Mouse (Mus musculus) spleen, adult 2 months (tissue): ENCODE results near the gene Ppa1. TPM values are rescaled to one million over a fixed set of nuclear protein-coding genes. Genes with fewer than 3 reads are reported as not detected.

Experiments used
- DNase-seq, 2 experiments: peaks; one replicate each; pipeline versions ENCODE4 v3.0.0 to v3.0.0-alpha.2; 2012 to 2021; ENCODE audit warnings: low spot score in 2 of 2, low read depth in 1 of 2
- H3K27ac ChIP-seq: fragments of 200-500 bp; 2 replicates; pipeline ENCODE4 v1.5.1; 2012; ENCODE audit warnings: low read length, inconsistent platforms; ENCODE audit not compliant: insufficient read depth
- H3K27me3 ChIP-seq: fragments of 200-500 bp; 2 replicates; pipeline ENCODE4 v1.6.1; 2012; ENCODE audit warnings: mild to moderate bottlenecking, moderate library complexity, low read length, inconsistent platforms; ENCODE audit not compliant: control insufficient read depth, insufficient read depth
- H3K36me3 ChIP-seq: fragments of 200-500 bp; 2 replicates; pipeline ENCODE4 v1.6.1; 2012; ENCODE audit warnings: mild to moderate bottlenecking, low read length, inconsistent platforms; ENCODE audit not compliant: control insufficient read depth, insufficient read depth
- H3K4me1 ChIP-seq: fragments of 200-500 bp; 2 replicates; pipeline ENCODE4 v1.6.1; 2011; ENCODE audit warnings: inconsistent platforms; ENCODE audit not compliant: control insufficient read depth, insufficient read depth, insufficient read length
- H3K4me3 ChIP-seq: fragments of 200-500 bp; 2 replicates; pipeline ENCODE4 v1.5.1; 2011; ENCODE audit warnings: mild to moderate bottlenecking, inconsistent platforms; ENCODE audit not compliant: insufficient read depth, insufficient read length; ENCODE audit errors: extremely low read depth
- CTCF ChIP-seq: fragments of 200-500 bp; IDR thresholded peaks from 2 replicates; pipeline ENCODE4 v1.5.1; 2011; ENCODE audit warnings: mild to moderate bottlenecking, inconsistent platforms; ENCODE audit not compliant: insufficient read depth, insufficient read length, insufficient replicate concordance; ENCODE audit errors: extremely low read depth
- POLR2A ChIP-seq: fragments of 200-500 bp; IDR thresholded peaks from 2 replicates; pipeline ENCODE4 v1.6.1; 2011; ENCODE audit warnings: low read depth, low read length, inconsistent platforms
- WGBS: fragments of 180-500 bp; shearing (Covaris S2); methylation state at CpG from one replicate; pipeline ENCODE4 v1.1.7; 2018; 5-methylcytosine and 5-hydroxymethylcytosine counted together
- polyA plus RNA-seq: library from polyadenylated mRNA; depleted of rRNA; stranded (reverse); fragments of >200 nt; gene quantifications from 2 replicates; pipeline ENCODE4 v1.2.3, GENCODE M21; 2012

The Ppa1 gene
- polyA plus RNA-seq, 1 experiment = 8.2 TPM

DNA sequence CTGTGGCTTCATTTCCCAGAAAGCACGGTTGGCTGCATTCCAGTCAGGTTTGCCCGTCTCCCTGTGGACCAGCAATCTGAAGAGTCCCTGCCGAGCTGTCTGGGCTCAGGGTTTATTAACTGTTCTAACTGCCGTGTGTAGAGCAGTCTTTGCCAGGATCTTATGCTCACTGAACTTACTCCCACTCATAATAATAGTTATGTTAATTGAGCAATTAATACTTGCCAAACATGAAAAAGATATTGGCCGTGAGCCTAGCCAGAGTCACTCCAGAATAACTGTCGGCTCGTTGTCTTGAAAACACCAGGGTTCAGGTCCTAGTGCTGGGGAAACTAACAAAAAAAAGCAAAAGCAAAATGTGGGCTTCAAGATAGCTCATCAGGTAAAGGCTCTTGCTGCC, 20.9 kb downstream of the Ppa1 start:
- H3K36me3 ChIP-seq = peaks cover 5% of the 10 kb centered on the region; the same call in 1 of the 2 replicates
- no peaks in the 10 kb centered on the region for H3K27me3 ChIP-seq

GRCm38 (mm10) chr10:61669896-61670295, 21.5 kb downstream of the Ppa1 start:
- peaks cover 5% of the 10 kb centered on the region; the same call in 1 of the 2 replicates for H3K36me3 ChIP-seq

More for the DNA sequence above, 20.9 kb downstream of the Ppa1 start:
- Histone ChIP-seq H3K4me1 (no peaks in the 10 kb centered on the region), H3K4me3 (no peak overlapping the region), H3K27ac (no peak overlapping the region)
- TF ChIP-seq POLR2A (no peak), CTCF (no peak)
- DNase-seq = no peak
- WGBS = 86% methylated on average over 7 of the region's 7 CpGs

GRCm38 (mm10) chr10:61670758-61671157, 22.4 kb downstream of the Ppa1 start:
- Histone ChIP-seq H3K4me1 (no peaks in the 10 kb centered on the region), H3K36me3 (peaks cover 3% of the 10 kb centered on the region; the same call in 1 of the 2 replicates), H3K27ac (no peak overlapping the region), H3K27me3 (no peaks in the 10 kb centered on the region), H3K4me3 (no peak overlapping the region)
- 96% methylated on average over 3 of the region's 3 CpGs for WGBS
- TF ChIP-seq CTCF (no peak), POLR2A (no peak)
- no peak for DNase-seq

More at GRCm38 (mm10) chr10:61669896-61670295, 21.5 kb downstream of the Ppa1 start:
- Histone ChIP-seq H3K4me1 (no peaks in the 10 kb centered on the region), H3K27ac (no peak overlapping the region), H3K4me3 (no peak overlapping the region), H3K27me3 (no peaks in the 10 kb centered on the region)
- no peak for DNase-seq
- no peak for TF ChIP-seq CTCF
- no peak for TF ChIP-seq POLR2A

DNA sequence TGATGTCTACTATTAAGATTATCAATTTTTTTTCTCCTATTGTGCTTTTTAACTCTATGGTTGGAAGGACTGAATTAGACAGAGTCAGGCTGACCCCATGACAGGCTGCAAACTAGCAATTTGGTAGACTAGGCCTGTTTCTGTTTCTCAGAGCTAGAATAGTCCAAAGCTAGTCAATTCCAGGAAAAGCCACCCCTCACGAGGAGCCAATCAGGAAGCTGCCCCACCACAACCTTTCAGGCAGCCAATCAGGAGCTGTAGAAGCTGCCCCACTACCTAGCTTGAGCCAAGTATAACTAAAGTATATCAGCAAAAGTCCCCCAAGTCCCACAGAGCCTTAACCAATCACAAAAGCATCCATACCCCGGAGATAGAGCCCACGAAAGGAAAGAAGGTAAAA, 27.6 kb downstream of the Ppa1 start:
- Histone ChIP-seq H3K4me1 (peaks cover 4% of the 10 kb centered on the region; the same call in 1 of the 2 replicates), H3K4me3 (no peak overlapping the region), H3K27ac (no peak overlapping the region), H3K36me3 (no peaks in the 10 kb centered on the region), H3K27me3 (no peaks in the 10 kb centered on the region)
- WGBS = 24% methylated on average over 3 of the region's 3 CpGs
- no peak for DNase-seq
- TF ChIP-seq POLR2A = no peak
- TF ChIP-seq CTCF = no peak

GRCm38 (mm10) chr10:61679545-61679944, 31.2 kb downstream of the Ppa1 start:
- Histone ChIP-seq H3K4me1 (peaks cover 7% of the 10 kb centered on the region), H3K4me3 (peak overlapping the region; percentile 90), H3K27me3 (no peaks in the 10 kb centered on the region), H3K36me3 (no peaks in the 10 kb centered on the region), H3K27ac (peak overlapping the region; percentile 90)
- TF ChIP-seq POLR2A (no peak), CTCF (no peak)
- DNase-seq = no peak
- WGBS = 50% methylated on average over 9 of the region's 9 CpGs

GRCm38 (mm10) chr10:61680015-61680913, 31.9 kb downstream of the Ppa1 start, which contains the start of gene Sar1a:
Sar1a (plus strand) TSS chr10:61680299.
- Histone ChIP-seq H3K36me3 (peaks cover 3% of the 10 kb centered on the region), H3K4me1 (peaks cover 7% of the 10 kb centered on the region), H3K27ac (peak within 1 kb of the TSS; percentile 90), H3K4me3 (peak within 1 kb of the TSS; percentile 90), H3K27me3 (no peaks in the 10 kb centered on the region)
- TF ChIP-seq CTCF (no peak), POLR2A (no peak)
- peak; percentile 93 to 98 for DNase-seq
- 2% methylated on average over 83 of the region's 84 CpGs for WGBS

GRCm38 (mm10) chr10:61689405-61689804, 41.1 kb downstream of the Ppa1 start:
- peaks cover 34% of the 10 kb centered on the region for H3K36me3 ChIP-seq
- H3K4me3 ChIP-seq = no peak overlapping the region
- no peak overlapping the region for H3K27ac ChIP-seq
- DNase-seq = no peak
- H3K27me3 ChIP-seq = no peaks in the 10 kb centered on the region
- WGBS = 87% methylated on average over 8 of the region's 8 CpGs
- TF ChIP-seq CTCF (no peak), POLR2A (no peak)
- no peaks in the 10 kb centered on the region for H3K4me1 ChIP-seq
